Mouse (Mus musculus): ENCODE results near the gene Wbp2. TPM values are rescaled to one million over a fixed set of nuclear protein-coding genes. Genes with fewer than 3 reads are reported as not detected.

The Wbp2 gene
- polyA plus RNA-seq, 1 experiment: 288 TPM

GRCm38 (mm10) chr11:116065345-116065744 is 21.4 kb downstream of the Wbp2 start:
- Histone ChIP-seq H3K4me1 (replicated peaks; ENCODE audit: control insufficient read depth, insufficient read depth, low read length) (no peaks in the 10 kb centered on the region), H3K27me3 (ENCODE audit: control insufficient read depth, insufficient read depth, low read length) (no peaks in the 10 kb centered on the region), H3K4me3 (ENCODE audit: control insufficient read depth, insufficient read depth, low read length) (no peak overlapping the region), H3K27ac (ENCODE audit: control insufficient read depth, insufficient read depth, low read length) (no peak overlapping the region), H3K36me3 (ENCODE audit: control insufficient read depth, insufficient read depth, low read length) (peaks cover 17% of the 10 kb centered on the region)
- DNase-seq: no peak
- 94% methylated on average over 12 of the region's 12 CpGs for WGBS
- TF ChIP-seq CTCF (IDR thresholded peaks at IDR 0.05; ENCODE audit: borderline replicate concordance, control insufficient read depth, extremely low read depth, insufficient read depth, low read length, poor library complexity) (no peak), POLR2A (IDR thresholded peaks at IDR 0.05; ENCODE audit: control insufficient read depth, extremely low read depth, insufficient read depth, low read length, poor library complexity) (no peak)

DNA sequence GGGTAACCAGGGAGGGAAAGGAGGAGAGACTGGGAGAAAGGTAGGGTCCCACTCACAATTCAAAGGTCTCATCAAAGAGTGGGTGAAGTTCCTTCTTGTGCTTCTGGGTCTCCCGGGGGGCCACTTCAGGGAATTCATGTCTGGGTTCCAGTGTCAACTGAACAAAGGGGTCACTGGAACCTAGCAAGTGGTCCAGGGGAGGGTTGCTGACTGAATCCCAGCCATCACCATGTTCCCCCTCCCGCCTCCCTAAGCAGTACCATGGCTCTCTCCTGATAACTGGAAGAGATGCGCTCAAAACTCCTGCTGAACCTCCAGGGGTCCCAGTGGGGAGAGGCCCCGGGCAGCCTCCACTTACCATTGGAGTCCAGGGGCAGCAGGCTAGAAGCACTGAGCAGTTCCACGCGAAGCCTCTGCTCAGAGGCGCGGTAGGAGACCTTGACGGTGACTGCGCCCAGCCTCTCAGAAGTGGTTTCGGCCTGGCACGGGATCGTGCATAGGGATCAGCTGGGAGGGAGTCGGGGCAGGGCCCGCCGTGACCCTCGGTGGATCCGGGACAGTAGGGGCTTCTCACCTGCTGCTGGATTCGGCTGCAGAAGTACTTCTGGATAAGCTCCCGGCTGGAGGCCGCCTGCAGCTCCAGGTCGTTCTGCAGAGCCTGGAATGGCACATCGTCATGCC is 22.5 kb downstream of the Wbp2 start:
- DNase-seq: no peak
- 93% methylated on average over 23 of the region's 23 CpGs for WGBS
- TF ChIP-seq CTCF (IDR thresholded peaks at IDR 0.05; ENCODE audit: borderline replicate concordance, control insufficient read depth, extremely low read depth, insufficient read depth, low read length, poor library complexity): no peak
- TF ChIP-seq POLR2A (IDR thresholded peaks at IDR 0.05; ENCODE audit: control insufficient read depth, extremely low read depth, insufficient read depth, low read length, poor library complexity): no peak
- no peaks in the 10 kb centered on the region for H3K4me1 ChIP-seq (replicated peaks; ENCODE audit: control insufficient read depth, insufficient read depth, low read length)
- no peak overlapping the region for H3K4me3 ChIP-seq (ENCODE audit: control insufficient read depth, insufficient read depth, low read length)
- H3K36me3 ChIP-seq (ENCODE audit: control insufficient read depth, insufficient read depth, low read length): peaks cover 21% of the 10 kb centered on the region
- no peaks in the 10 kb centered on the region for H3K27me3 ChIP-seq (ENCODE audit: control insufficient read depth, insufficient read depth, low read length)
- no peak overlapping the region for H3K27ac ChIP-seq (ENCODE audit: control insufficient read depth, insufficient read depth, low read length)

- no peaks in the 10 kb centered on the region for H3K27me3 ChIP-seq (ENCODE audit: control insufficient read depth, insufficient read depth, low read length)
- peaks cover 28% of the 10 kb centered on the region for H3K36me3 ChIP-seq (ENCODE audit: control insufficient read depth, insufficient read depth, low read length)
- 88% methylated on average over 13 of the region's 13 CpGs for WGBS
- no peak for DNase-seq
- no peaks in the 10 kb centered on the region for H3K4me1 ChIP-seq (replicated peaks; ENCODE audit: control insufficient read depth, insufficient read depth, low read length)
- no peak for TF ChIP-seq CTCF (IDR thresholded peaks at IDR 0.05; ENCODE audit: borderline replicate concordance, control insufficient read depth, extremely low read depth, insufficient read depth, low read length, poor library complexity)
- no peak for TF ChIP-seq POLR2A (IDR thresholded peaks at IDR 0.05; ENCODE audit: control insufficient read depth, extremely low read depth, insufficient read depth, low read length, poor library complexity)
- no peak overlapping the region for H3K27ac ChIP-seq (ENCODE audit: control insufficient read depth, insufficient read depth, low read length)
- no peak overlapping the region for H3K4me3 ChIP-seq (ENCODE audit: control insufficient read depth, insufficient read depth, low read length)
Measured at GRCm38 (mm10) chr11:116063562-116063961, 23.2 kb downstream of the Wbp2 start.

GRCm38 (mm10) chr11:116062521-116062920 is 24.3 kb downstream of the Wbp2 start:
- H3K27me3 ChIP-seq (ENCODE audit: control insufficient read depth, insufficient read depth, low read length): no peaks in the 10 kb centered on the region
- H3K27ac ChIP-seq (ENCODE audit: control insufficient read depth, insufficient read depth, low read length): no peak overlapping the region
- no peaks in the 10 kb centered on the region for H3K4me1 ChIP-seq (replicated peaks; ENCODE audit: control insufficient read depth, insufficient read depth, low read length)
- TF ChIP-seq CTCF (IDR thresholded peaks at IDR 0.05; ENCODE audit: borderline replicate concordance, control insufficient read depth, extremely low read depth, insufficient read depth, low read length, poor library complexity) (no peak), POLR2A (IDR thresholded peaks at IDR 0.05; ENCODE audit: control insufficient read depth, extremely low read depth, insufficient read depth, low read length, poor library complexity) (no peak)
- no peak for DNase-seq
- H3K36me3 ChIP-seq (ENCODE audit: control insufficient read depth, insufficient read depth, low read length): peaks cover 38% of the 10 kb centered on the region
- 92% methylated on average over 8 of the region's 8 CpGs for WGBS
- no peak overlapping the region for H3K4me3 ChIP-seq (ENCODE audit: control insufficient read depth, insufficient read depth, low read length)

DNA sequence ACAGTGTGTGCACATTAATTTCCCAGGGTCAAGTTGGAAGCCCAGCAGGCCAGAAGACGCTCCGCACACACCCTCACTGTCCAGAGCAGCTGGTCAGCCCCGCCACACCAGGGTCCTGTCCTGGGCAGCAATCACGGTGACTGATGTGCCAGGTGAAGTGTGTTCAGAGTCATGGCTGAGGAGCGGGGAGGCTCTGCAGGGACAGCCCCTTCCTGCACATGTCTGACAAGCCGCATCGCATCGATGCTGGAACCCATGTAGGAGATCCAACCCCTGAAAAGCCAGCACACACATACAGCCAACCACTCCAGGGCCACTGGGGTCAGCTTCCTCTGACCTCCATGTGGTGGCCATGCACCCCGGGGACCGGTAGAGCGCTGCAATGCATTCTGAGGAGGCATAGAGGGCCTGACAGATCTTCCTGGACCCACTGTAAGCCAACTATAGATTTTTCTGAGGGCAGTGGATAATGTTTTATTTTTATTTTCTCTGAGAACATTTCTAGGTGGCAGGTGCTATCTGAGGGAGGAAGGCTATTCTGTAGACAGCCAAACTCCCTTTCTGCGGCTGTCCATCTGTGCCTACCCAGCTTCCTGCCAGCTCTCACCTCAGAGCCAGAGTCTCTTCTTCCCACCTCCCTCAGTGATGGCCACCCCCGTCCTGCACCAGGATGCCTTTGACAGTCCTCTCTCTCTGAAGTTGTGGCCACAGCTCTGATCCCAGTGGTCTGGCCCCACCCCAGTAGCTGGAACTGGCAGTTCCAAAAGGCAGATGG is 25.0 kb downstream of the Wbp2 start:
- Histone ChIP-seq H3K27me3 (ENCODE audit: control insufficient read depth, insufficient read depth, low read length) (no peaks in the 10 kb centered on the region), H3K4me3 (ENCODE audit: control insufficient read depth, insufficient read depth, low read length) (no peak overlapping the region), H3K4me1 (replicated peaks; ENCODE audit: control insufficient read depth, insufficient read depth, low read length) (no peaks in the 10 kb centered on the region), H3K36me3 (ENCODE audit: control insufficient read depth, insufficient read depth, low read length) (peaks cover 45% of the 10 kb centered on the region), H3K27ac (ENCODE audit: control insufficient read depth, insufficient read depth, low read length) (no peak overlapping the region)
- no peak for DNase-seq
- WGBS: 97% methylated on average over 13 of the region's 13 CpGs
- TF ChIP-seq POLR2A (IDR thresholded peaks at IDR 0.05; ENCODE audit: control insufficient read depth, extremely low read depth, insufficient read depth, low read length, poor library complexity) (no peak), CTCF (IDR thresholded peaks at IDR 0.05; ENCODE audit: borderline replicate concordance, control insufficient read depth, extremely low read depth, insufficient read depth, low read length, poor library complexity) (no peak)

DNA sequence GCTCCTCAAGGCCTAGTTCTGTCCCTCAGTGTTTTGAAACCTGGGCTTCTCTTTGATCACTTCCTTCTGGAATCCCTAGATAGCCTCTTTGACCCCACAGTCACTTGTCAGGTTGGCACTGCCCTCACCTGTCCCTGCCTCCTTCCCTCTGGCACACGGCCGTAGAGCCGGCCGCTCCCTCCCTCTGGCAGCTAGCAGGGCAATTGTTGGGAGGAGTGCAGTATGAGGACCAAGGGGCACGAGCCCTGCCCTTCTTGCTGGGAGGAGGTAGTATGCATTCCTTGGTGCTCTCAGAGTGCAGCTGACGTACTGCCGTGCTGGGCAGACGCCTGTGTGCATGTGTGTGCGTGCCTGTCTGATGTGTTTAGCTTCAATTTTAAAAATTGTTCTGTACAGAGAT is 26.2 kb downstream of the Wbp2 start:
- H3K27me3 ChIP-seq (ENCODE audit: control insufficient read depth, insufficient read depth, low read length): no peaks in the 10 kb centered on the region
- no peak for TF ChIP-seq POLR2A (IDR thresholded peaks at IDR 0.05; ENCODE audit: control insufficient read depth, extremely low read depth, insufficient read depth, low read length, poor library complexity)
- peaks cover 57% of the 10 kb centered on the region for H3K36me3 ChIP-seq (ENCODE audit: control insufficient read depth, insufficient read depth, low read length)
- no peak overlapping the region for H3K27ac ChIP-seq (ENCODE audit: control insufficient read depth, insufficient read depth, low read length)
- H3K4me1 ChIP-seq (replicated peaks; ENCODE audit: control insufficient read depth, insufficient read depth, low read length): no peaks in the 10 kb centered on the region
- no peak for DNase-seq
- H3K4me3 ChIP-seq (ENCODE audit: control insufficient read depth, insufficient read depth, low read length): no peak overlapping the region
- 96% methylated on average over 9 of the region's 9 CpGs for WGBS

Data from thymus, adult 2 months (tissue).